Mouse (Mus musculus) heart, postnatal 25 days (tissue): Measurements from ENCODE around the gene Olfr905. TPM values are rescaled to one million over a fixed set of nuclear protein-coding genes. Genes with fewer than 3 reads are reported as not detected.

Source experiments
- DNase-seq: peaks from one replicate; pipeline ENCODE4 v3.0.0; 2022; ENCODE audit warnings: low spot score
- intact Hi-C: fragments of 180-260 bp; cut with DNase I; formaldehyde crosslinking; loops from one replicate; pipeline ENCODE4 v1.15.1; 2025
- total RNA-seq, 2 experiments: library from RNA; stranded (reverse); gene quantifications; 2 replicates each; pipeline ENCODE4 v1.2.3; 2021

Olfr905 gene
- not detected for total RNA-seq

DNA sequence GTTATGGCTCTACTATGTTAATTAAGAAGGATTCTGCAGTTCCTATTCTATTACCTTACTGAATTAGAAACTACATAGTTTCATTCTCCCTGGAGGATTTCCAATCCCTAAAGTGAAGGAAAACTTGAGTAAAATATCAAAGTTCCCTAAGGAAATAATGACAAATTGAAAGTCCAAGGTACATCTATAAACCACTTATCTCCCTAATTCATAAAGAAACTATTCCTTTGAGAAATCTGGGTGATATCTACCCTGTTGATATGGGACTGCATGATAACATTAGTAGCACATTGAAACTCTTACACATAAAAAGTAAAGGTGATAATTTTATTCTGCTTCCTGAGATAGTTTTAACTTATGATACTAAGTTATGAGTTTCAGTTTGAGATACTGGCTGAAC lies at the start of gene Olfr905:
TSS of gene Olfr905 (plus strand) at position 301 of the 400 bp plus-strand sequence.
- intact Hi-C loops: no loop called here
- no peak for DNase-seq

GRCm38 (mm10) chr9:38423801-38424200 lies 47.1 kb upstream of the Olfr905 start:
- intact Hi-C loops: no loop called here
- no peak for DNase-seq

- DNase-seq: no peak
- intact Hi-C loops: no loop called here
These were observed 43.9 kb upstream of the Olfr905 start for GRCm38 (mm10) chr9:38427026-38427425.

DNA sequence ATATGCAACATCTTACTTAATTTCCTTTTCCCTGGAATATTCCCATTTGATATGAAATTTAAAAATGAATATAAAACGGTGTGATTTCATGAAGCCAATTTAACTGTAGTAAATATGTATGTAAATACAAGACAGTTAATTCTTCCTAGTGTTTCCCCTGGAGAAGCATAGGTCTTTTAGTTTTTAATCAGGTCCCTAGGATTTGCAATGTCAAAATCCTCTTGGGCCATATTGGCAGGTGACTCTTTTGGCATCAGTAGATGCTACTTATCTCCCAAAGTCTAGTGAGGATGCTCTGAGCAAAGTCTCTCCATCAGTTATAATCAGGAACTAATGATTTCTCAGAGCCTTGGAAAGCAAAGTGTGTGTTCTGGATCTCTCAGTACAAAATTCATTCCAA lies 41.8 kb upstream of the Olfr905 start, which contains the start of gene Olfr901:
TSS of gene Olfr901 (plus strand) at position 301 of the 400 bp plus-strand sequence.
- DNase-seq: no peak
- intact Hi-C loops: no loop called here

- intact Hi-C loops: no loop called here
- no peak for DNase-seq
These were observed 23.6 kb upstream of the Olfr905 start, which contains the start of gene Olfr902 for GRCm38 (mm10) chr9:38447352-38447751. Gene Olfr902 (plus strand): TSS chr9:38447652.

- intact Hi-C loops: no loop called here
- no peak for DNase-seq
These were observed 8.1 kb upstream of the Olfr905 start, which contains the start of gene Olfr904 for GRCm38 (mm10) chr9:38462844-38463243. Gene Olfr904 (plus strand): TSS chr9:38463144.

GRCm38 (mm10) chr9:38486785-38487184 lies 15.9 kb downstream of the Olfr905 start, which contains the start of gene Olfr906:
Gene Olfr906 (plus strand): TSS chr9:38487085.
- intact Hi-C loops: no loop called here
- no peak for DNase-seq

- no peak for DNase-seq
- intact Hi-C loops: no loop called here
These were observed 24.6 kb downstream of the Olfr905 start, which contains the start of gene Olfr907 for GRCm38 (mm10) chr9:38495501-38495900. Gene Olfr907 (plus strand): TSS chr9:38495801.

DNA sequence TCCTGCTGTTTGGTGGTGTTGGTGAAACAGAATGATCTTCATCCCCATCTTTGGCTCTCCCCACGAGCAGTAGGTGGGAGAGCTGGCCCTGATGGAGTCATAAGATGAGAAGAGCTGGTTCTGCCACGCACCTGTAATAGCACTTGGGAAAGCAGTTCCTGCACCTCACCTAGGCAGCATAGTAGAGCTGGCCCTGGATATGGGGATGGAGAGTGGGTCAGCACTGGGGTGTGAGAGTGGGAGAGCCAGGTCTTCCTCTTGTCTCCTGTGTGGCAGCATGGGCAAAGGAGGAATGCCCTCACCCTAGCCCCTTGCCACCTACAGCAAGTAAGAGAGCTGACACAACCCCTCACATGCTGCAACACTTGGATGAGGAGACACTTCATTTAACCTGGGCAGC lies 41.4 kb downstream of the Olfr905 start:
- intact Hi-C loops: no loop called here
- no peak for DNase-seq

DNA sequence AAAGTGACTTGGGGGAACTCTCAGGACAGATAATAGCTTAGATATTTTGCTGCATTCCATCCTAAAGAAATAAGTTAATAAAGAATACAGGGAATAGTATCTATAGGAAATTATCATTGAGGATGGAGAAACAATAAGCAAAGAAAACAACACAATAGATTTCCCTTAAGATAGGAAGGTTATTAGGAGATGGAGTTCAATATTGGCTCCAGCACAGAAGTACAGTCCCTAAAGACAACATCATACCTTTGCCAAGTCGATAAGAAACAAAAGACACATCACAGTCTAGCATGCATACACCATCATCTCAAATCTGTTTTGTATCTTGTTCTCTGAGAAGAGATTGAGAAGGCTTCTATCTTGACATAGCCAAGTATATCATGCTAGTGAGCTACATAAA lies 50.4 kb downstream of the Olfr905 start, which contains the start of gene Olfr911-ps1:
TSS of gene Olfr911-ps1 (plus strand) at position 301 of the 400 bp plus-strand sequence.
- intact Hi-C loops: no loop called here
- DNase-seq: no peak

Other genes starting within 250 kb of the Olfr905 start
- not detected for gene Olfr143, start 218.3 kb upstream of the Olfr905 start, total RNA-seq
- not detected for gene Olfr895, start 203.3 kb upstream of the Olfr905 start, total RNA-seq
- not detected for gene Olfr896-ps1, start 180.0 kb upstream of the Olfr905 start, total RNA-seq
- gene Olfr25, start 142.0 kb upstream of the Olfr905 start, total RNA-seq: not detected
- gene Olfr898, start 122.7 kb upstream of the Olfr905 start, total RNA-seq: not detected
- gene Olfr250, start 104.2 kb upstream of the Olfr905 start, total RNA-seq: not detected
- not detected for gene Olfr251, start 94.0 kb upstream of the Olfr905 start, total RNA-seq
- not detected for gene Olfr147, start 69.4 kb upstream of the Olfr905 start, total RNA-seq
- not detected for gene Olfr901, start 41.7 kb upstream of the Olfr905 start, total RNA-seq
- gene Olfr902, start 23.5 kb upstream of the Olfr905 start, total RNA-seq: not detected
- not detected for gene Olfr904, start 8.0 kb upstream of the Olfr905 start, total RNA-seq
- gene Olfr906, start 16.0 kb downstream of the Olfr905 start, total RNA-seq: not detected
- not detected for gene Olfr907, start 24.7 kb downstream of the Olfr905 start, total RNA-seq
- gene Olfr911-ps1, start 50.5 kb downstream of the Olfr905 start, total RNA-seq: not detected
- gene Olfr910, start 66.7 kb downstream of the Olfr905 start, total RNA-seq: not detected
- gene Olfr912, start 109.1 kb downstream of the Olfr905 start, total RNA-seq: not detected
- not detected for gene Olfr913, start 121.7 kb downstream of the Olfr905 start, total RNA-seq
- not detected for gene Olfr914, start 134.0 kb downstream of the Olfr905 start, total RNA-seq
- gene Olfr916, start 188.8 kb downstream of the Olfr905 start, total RNA-seq: not detected
- gene Olfr917, start 194.7 kb downstream of the Olfr905 start, total RNA-seq: not detected
- gene Olfr918, start 203.5 kb downstream of the Olfr905 start, total RNA-seq: not detected
- not detected for gene Olfr919, start 232.6 kb downstream of the Olfr905 start, total RNA-seq
- 10 to 100 TPM; 28.7 to 33.5 TPM for gene Vwa5a, start 247.2 kb downstream of the Olfr905 start, total RNA-seq